Mouse (Mus musculus): ENCODE measurements around the gene Gm6502. TPM values are rescaled to one million over a fixed set of nuclear protein-coding genes. Genes with fewer than 3 reads are reported as not detected.
"Not testable (repeated sequence)": the region's sequence is repeated elsewhere in the genome, so short reads cannot be mapped to it uniquely, and the experiment has no call there.

The Gm6502 gene
- not detected in 2 replicates for polyA plus RNA-seq (2015; fragmentation: Nextera tagmentation; extraction: Ambion mirVana)

- H3K9me3 ChIP-seq (replicated peaks); H3K27me3 ChIP-seq; H3K4me1 ChIP-seq (replicated peaks); H3K36me3 ChIP-seq (replicated peaks); ATAC-seq (ENCODE audit: insufficient read depth); H3K27ac ChIP-seq (replicated peaks); H3K4me3 ChIP-seq (replicated peaks); H3K9ac ChIP-seq; H3K4me2 ChIP-seq: not testable (repeated sequence)
- WGBS (ENCODE audit: insufficient replicate concordance): no CpG with 5 or more reads among the region's 2 CpGs
Observed at GRCm38 (mm10) chr5:94314135-94314534, at the start of gene Gm6502. Gm6502 (plus strand) TSS chr5:94314435.

GRCm38 (mm10) chr5:94306696-94307095 lies 7.5 kb upstream of the Gm6502 start, which contains the start of gene A430089I19Rik:
A430089I19Rik (minus strand) TSS chr5:94306796.
- WGBS (ENCODE audit: insufficient replicate concordance): 72% methylated on average over 1 of the region's 1 CpGs
- not testable (repeated sequence) for ATAC-seq (ENCODE audit: insufficient read depth)

GRCm38 (mm10) chr5:94339449-94339848 lies 25.2 kb downstream of the Gm6502 start, which contains the start of gene AA792892:
AA792892 (plus strand) TSS chr5:94339749.
- H3K4me1 ChIP-seq (replicated peaks); H3K27ac ChIP-seq (replicated peaks); H3K4me3 ChIP-seq (replicated peaks); H3K36me3 ChIP-seq (replicated peaks); H3K27me3 ChIP-seq; H3K4me2 ChIP-seq; H3K9me3 ChIP-seq (replicated peaks); H3K9ac ChIP-seq; ATAC-seq (ENCODE audit: insufficient read depth): not testable (repeated sequence)
- WGBS (ENCODE audit: insufficient replicate concordance): no CpG with 5 or more reads among the region's 2 CpGs

More at GRCm38 (mm10) chr5:94306696-94307095, 7.5 kb upstream of the Gm6502 start, which contains the start of gene A430089I19Rik:
- not testable (repeated sequence) for H3K27ac ChIP-seq (replicated peaks); H3K4me1 ChIP-seq (replicated peaks); H3K4me2 ChIP-seq; H3K9me3 ChIP-seq (replicated peaks); H3K9ac ChIP-seq; H3K27me3 ChIP-seq; H3K4me3 ChIP-seq (replicated peaks); H3K36me3 ChIP-seq (replicated peaks)

Other genes starting within 250 kb of the Gm6502 start
- gene BC061212, start 243.9 kb upstream of the Gm6502 start, polyA plus RNA-seq (2015; fragmentation: Nextera tagmentation; extraction: Ambion mirVana): not detected in 2 replicates
- gene Gm6351, start 238.1 kb upstream of the Gm6502 start, polyA plus RNA-seq (2015; fragmentation: Nextera tagmentation; extraction: Ambion mirVana): not detected in 2 replicates
- not detected in 2 replicates for gene Gm3106, start 96.4 kb upstream of the Gm6502 start, polyA plus RNA-seq (2015; fragmentation: Nextera tagmentation; extraction: Ambion mirVana)
- not detected in 2 replicates for gene A430089I19Rik, start 7.6 kb upstream of the Gm6502 start, polyA plus RNA-seq (2015; fragmentation: Nextera tagmentation; extraction: Ambion mirVana)
- gene AA792892, start 25.3 kb downstream of the Gm6502 start, polyA plus RNA-seq (2015; fragmentation: Nextera tagmentation; extraction: Ambion mirVana): not detected in 2 replicates
- not detected in 2 replicates for gene Gm7682, start 131.3 kb downstream of the Gm6502 start, polyA plus RNA-seq (2015; fragmentation: Nextera tagmentation; extraction: Ambion mirVana)
- not detected in 2 replicates for gene Gm3139, start 211.9 kb downstream of the Gm6502 start, polyA plus RNA-seq (2015; fragmentation: Nextera tagmentation; extraction: Ambion mirVana)